Mouse (Mus musculus): Measurements from ENCODE around the gene Gm4559. TPM values are rescaled to one million over a fixed set of nuclear protein-coding genes. Genes with fewer than 3 reads are reported as not detected.

Gene Gm4559
- not detected for polyA plus RNA-seq (2014; fragmentation: Illumina TruSeq; extraction: RNeasy Lipid Tissue Mini Kit (QIAGEN cat#74804); ENCODE audit: low replicate concordance)

DNA sequence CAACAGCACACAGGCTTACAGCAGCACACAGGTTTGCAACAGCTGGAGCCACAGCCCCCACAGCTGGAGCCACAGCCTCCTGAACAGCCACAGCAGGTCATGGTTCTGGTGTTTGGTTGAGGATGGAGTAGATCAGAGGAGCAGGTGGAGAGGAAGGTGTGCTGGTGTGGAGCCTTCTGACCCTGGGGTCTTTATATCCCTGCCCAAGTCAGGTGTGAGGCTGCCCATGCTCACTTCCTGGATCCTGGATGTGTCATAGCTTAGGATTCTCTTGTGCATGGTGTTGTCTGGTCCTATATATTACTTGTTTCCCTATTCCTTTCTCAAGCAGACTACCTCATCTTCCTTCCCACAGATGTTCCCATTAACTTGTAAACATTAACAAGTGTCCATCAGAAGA, at the start of gene Gm4559:
TSS of gene Gm4559 (minus strand) at position 101 of the 400 bp plus-strand sequence.

DNA sequence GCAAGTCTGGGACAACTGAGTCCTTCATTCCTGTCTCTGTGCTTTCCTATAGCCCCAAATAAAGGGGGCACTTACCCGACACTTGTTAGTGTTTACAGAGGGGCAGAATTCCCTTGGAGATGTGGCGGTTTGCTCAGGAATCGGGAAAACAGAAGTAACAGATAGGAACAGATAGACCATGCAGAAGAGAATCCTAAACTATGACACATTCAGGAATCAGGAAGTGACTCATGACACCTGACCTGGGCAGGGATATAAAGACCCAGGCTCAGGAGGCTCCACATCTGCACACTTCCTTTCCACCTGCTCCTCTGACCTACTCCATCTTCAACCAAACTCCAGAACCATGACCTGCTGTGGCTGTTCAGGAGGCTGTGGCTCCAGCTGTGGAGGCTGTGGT, 29.1 kb upstream of the Gm4559 start, which contains the start of gene Krtap5-4:
TSS of gene Krtap5-4 (plus strand) at position 301 of the 400 bp plus-strand sequence.

DNA sequence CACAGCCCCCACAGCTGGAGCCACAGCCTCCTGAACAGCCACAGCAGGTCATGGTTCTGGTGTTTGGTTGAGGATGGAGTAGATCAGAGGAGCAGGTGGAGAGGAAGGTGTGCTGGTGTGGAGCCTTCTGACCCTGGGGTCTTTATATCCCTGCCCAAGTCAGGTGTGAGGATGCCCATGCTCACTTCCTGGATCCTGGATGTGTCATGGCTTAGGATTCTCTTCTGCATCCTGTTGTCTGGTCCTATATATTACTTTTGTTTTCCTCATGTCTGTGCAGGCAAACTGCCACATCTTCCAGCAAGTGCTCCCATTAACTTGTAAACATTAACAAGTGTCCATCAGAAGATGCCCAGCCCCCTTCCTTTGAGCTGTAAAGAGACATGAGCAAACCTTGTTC, 22.9 kb upstream of the Gm4559 start, which contains the start of gene Krtap5-1:
TSS of gene Krtap5-1 (minus strand) at position 101 of the 400 bp plus-strand sequence.

DNA sequence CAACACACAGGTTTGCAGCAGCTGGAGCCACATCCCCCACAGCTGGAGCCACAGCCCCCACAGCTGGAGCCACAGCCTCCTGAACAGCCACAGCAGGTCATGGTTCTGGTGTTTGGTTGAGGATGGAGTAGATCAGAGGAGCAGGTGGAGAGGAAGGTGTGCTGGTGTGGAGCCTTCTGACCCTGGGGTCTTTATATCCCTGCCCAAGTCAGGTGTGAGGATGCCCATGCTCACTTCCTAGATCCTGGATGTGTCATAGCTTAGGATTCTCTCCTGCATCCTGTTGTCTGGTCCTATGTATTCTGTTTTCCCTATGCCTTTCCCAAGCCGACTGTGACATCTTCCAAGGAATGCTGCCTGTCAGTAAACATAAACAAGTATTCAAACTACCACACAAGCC, 15.9 kb downstream of the Gm4559 start, which contains the start of gene Gm2431:
TSS of gene Gm2431 (minus strand) at position 101 of the 400 bp plus-strand sequence.

DNA sequence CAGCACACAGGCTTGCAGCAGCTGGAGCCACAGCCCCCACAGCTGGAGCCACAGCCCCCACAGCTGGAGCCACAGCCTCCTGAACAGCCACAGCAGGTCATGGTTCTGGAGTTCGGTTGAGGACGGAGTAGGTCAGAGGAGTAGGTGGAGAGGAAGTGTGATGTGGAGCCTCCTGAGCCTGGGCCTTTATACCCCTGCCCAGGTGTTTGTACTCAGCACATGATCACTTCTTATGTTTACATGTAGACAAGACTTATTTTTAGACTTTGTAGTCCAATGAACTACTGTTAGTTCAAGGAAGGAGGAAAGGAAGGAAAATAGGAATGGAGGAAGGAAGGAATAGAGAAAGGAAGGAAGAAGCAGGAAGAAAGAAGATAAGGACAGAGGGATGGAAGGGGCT, 33.2 kb downstream of the Gm4559 start, which contains the start of gene Gm40460:
TSS of gene Gm40460 (minus strand) at position 101 of the 400 bp plus-strand sequence.

DNA sequence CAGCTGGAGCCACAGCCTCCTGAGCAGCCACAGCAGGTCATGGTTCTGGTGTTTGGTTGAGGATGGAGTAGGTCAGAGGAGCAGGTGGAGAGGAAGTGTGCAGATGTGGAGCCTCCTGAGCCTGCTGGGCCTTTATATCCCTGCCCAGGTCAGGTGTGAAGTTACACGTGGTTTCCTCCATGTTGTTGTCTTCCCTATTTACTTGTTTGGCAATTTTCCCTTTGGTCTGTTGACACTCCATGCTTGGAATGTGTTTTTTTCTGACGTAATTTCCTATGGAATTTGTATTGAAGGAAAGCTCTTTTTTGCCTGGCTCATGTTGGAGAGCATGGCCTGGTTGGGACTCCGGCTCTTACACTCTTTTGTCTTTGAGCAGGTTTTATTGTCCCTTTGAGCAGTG, 44.3 kb downstream of the Gm4559 start, which contains the start of gene Krtap5-5:
TSS of gene Krtap5-5 (minus strand) at position 101 of the 400 bp plus-strand sequence.

Other genes starting within 250 kb of the Gm4559 start
- 6.8 TPM for gene Mob2, start 213.3 kb downstream of the Gm4559 start, polyA plus RNA-seq (2014; fragmentation: Illumina TruSeq; extraction: RNeasy Lipid Tissue Mini Kit (QIAGEN cat#74804); ENCODE audit: low replicate concordance)
- 0.26 TPM for gene Dusp8, start 178.5 kb downstream of the Gm4559 start, polyA plus RNA-seq (2014; fragmentation: Illumina TruSeq; extraction: RNeasy Lipid Tissue Mini Kit (QIAGEN cat#74804); ENCODE audit: low replicate concordance)
- gene Gm45618, start 153.6 kb downstream of the Gm4559 start, polyA plus RNA-seq (2014; fragmentation: Illumina TruSeq; extraction: RNeasy Lipid Tissue Mini Kit (QIAGEN cat#74804); ENCODE audit: low replicate concordance): not detected
- not detected for gene Gm39115, start 138.3 kb downstream of the Gm4559 start, polyA plus RNA-seq (2014; fragmentation: Illumina TruSeq; extraction: RNeasy Lipid Tissue Mini Kit (QIAGEN cat#74804); ENCODE audit: low replicate concordance)
- gene Gm45337, start 129.8 kb downstream of the Gm4559 start, polyA plus RNA-seq (2014; fragmentation: Illumina TruSeq; extraction: RNeasy Lipid Tissue Mini Kit (QIAGEN cat#74804); ENCODE audit: low replicate concordance): not detected
- gene Gm29735, start 117.2 kb downstream of the Gm4559 start, polyA plus RNA-seq (2014; fragmentation: Illumina TruSeq; extraction: RNeasy Lipid Tissue Mini Kit (QIAGEN cat#74804); ENCODE audit: low replicate concordance): not detected
- not detected for gene Gm4553, start 108.6 kb downstream of the Gm4559 start, polyA plus RNA-seq (2014; fragmentation: Illumina TruSeq; extraction: RNeasy Lipid Tissue Mini Kit (QIAGEN cat#74804); ENCODE audit: low replicate concordance)
- gene Krtap5-2, start 98.4 kb downstream of the Gm4559 start, polyA plus RNA-seq (2014; fragmentation: Illumina TruSeq; extraction: RNeasy Lipid Tissue Mini Kit (QIAGEN cat#74804); ENCODE audit: low replicate concordance): not detected
- not detected for gene Gm10153, start 84.0 kb downstream of the Gm4559 start, polyA plus RNA-seq (2014; fragmentation: Illumina TruSeq; extraction: RNeasy Lipid Tissue Mini Kit (QIAGEN cat#74804); ENCODE audit: low replicate concordance)
- not detected for gene Krtap5-3, start 73.0 kb downstream of the Gm4559 start, polyA plus RNA-seq (2014; fragmentation: Illumina TruSeq; extraction: RNeasy Lipid Tissue Mini Kit (QIAGEN cat#74804); ENCODE audit: low replicate concordance)
- gene Gm7579, start 62.5 kb downstream of the Gm4559 start, polyA plus RNA-seq (2014; fragmentation: Illumina TruSeq; extraction: RNeasy Lipid Tissue Mini Kit (QIAGEN cat#74804); ENCODE audit: low replicate concordance): not detected
- not detected for gene Krtap5-5, start 44.4 kb downstream of the Gm4559 start, polyA plus RNA-seq (2014; fragmentation: Illumina TruSeq; extraction: RNeasy Lipid Tissue Mini Kit (QIAGEN cat#74804); ENCODE audit: low replicate concordance)
- not detected for gene Gm40460, start 33.3 kb downstream of the Gm4559 start, polyA plus RNA-seq (2014; fragmentation: Illumina TruSeq; extraction: RNeasy Lipid Tissue Mini Kit (QIAGEN cat#74804); ENCODE audit: low replicate concordance)
- not detected for gene Gm2431, start 16.0 kb downstream of the Gm4559 start, polyA plus RNA-seq (2014; fragmentation: Illumina TruSeq; extraction: RNeasy Lipid Tissue Mini Kit (QIAGEN cat#74804); ENCODE audit: low replicate concordance)
- gene Krtap5-1, start 22.8 kb upstream of the Gm4559 start, polyA plus RNA-seq (2014; fragmentation: Illumina TruSeq; extraction: RNeasy Lipid Tissue Mini Kit (QIAGEN cat#74804); ENCODE audit: low replicate concordance): not detected
- gene Krtap5-4, start 29.2 kb upstream of the Gm4559 start, polyA plus RNA-seq (2014; fragmentation: Illumina TruSeq; extraction: RNeasy Lipid Tissue Mini Kit (QIAGEN cat#74804); ENCODE audit: low replicate concordance): not detected
- not detected for gene Ifitm10, start 99.4 kb upstream of the Gm4559 start, polyA plus RNA-seq (2014; fragmentation: Illumina TruSeq; extraction: RNeasy Lipid Tissue Mini Kit (QIAGEN cat#74804); ENCODE audit: low replicate concordance)
- 3.2 TPM for gene Gm49369, start 108.3 kb upstream of the Gm4559 start, polyA plus RNA-seq (2014; fragmentation: Illumina TruSeq; extraction: RNeasy Lipid Tissue Mini Kit (QIAGEN cat#74804); ENCODE audit: low replicate concordance)
- 5.2 TPM for gene Ctsd, start 113.7 kb upstream of the Gm4559 start, polyA plus RNA-seq (2014; fragmentation: Illumina TruSeq; extraction: RNeasy Lipid Tissue Mini Kit (QIAGEN cat#74804); ENCODE audit: low replicate concordance)
- not detected for gene Syt8, start 160.5 kb upstream of the Gm4559 start, polyA plus RNA-seq (2014; fragmentation: Illumina TruSeq; extraction: RNeasy Lipid Tissue Mini Kit (QIAGEN cat#74804); ENCODE audit: low replicate concordance)
- not detected for gene Tnni2, start 167.4 kb upstream of the Gm4559 start, polyA plus RNA-seq (2014; fragmentation: Illumina TruSeq; extraction: RNeasy Lipid Tissue Mini Kit (QIAGEN cat#74804); ENCODE audit: low replicate concordance)
- gene Lsp1, start 186.4 kb upstream of the Gm4559 start, polyA plus RNA-seq (2014; fragmentation: Illumina TruSeq; extraction: RNeasy Lipid Tissue Mini Kit (QIAGEN cat#74804); ENCODE audit: low replicate concordance): 5.2 TPM
- not detected for gene Tnnt3, start 224.5 kb upstream of the Gm4559 start, polyA plus RNA-seq (2014; fragmentation: Illumina TruSeq; extraction: RNeasy Lipid Tissue Mini Kit (QIAGEN cat#74804); ENCODE audit: low replicate concordance)

Measured in small intestine, adult 10 weeks (tissue).